Mouse (Mus musculus) neural tube, embryonic 12.5 days (tissue): ENCODE data around the gene Diras1. TPM values are rescaled to one million over a fixed set of nuclear protein-coding genes. Genes with fewer than 3 reads are reported as not detected.

Experiments used
- ATAC-seq: fragments of 200-750 bp; cut with Nextera tagmentation; 2 replicates; pipeline ENCODE4 v1.8.0; 2017; ENCODE audit warnings: low read depth, mild to moderate bottlenecking, moderate TSS enrichment, moderate library complexity; ENCODE audit not compliant: low FRiP score
- H3K27ac ChIP-seq: fragments of 300-500 bp; sonication (generic); 2 replicates; pipeline ENCODE4 v1.5.1; 2016
- H3K27me3 ChIP-seq: fragments of 300-500 bp; sonication (generic); replicated peaks from 2 replicates; pipeline ENCODE4 v1.6.1; 2016; ENCODE audit warnings: mild to moderate bottlenecking
- H3K36me3 ChIP-seq: fragments of 300-500 bp; sonication (generic); 2 replicates; pipeline ENCODE4 v1.6.1; 2016; ENCODE audit warnings: mild to moderate bottlenecking
- H3K4me1 ChIP-seq: fragments of 300-500 bp; sonication (generic); 2 replicates; pipeline ENCODE4 v1.6.1; 2016
- H3K4me2 ChIP-seq: fragments of 300-500 bp; sonication (generic); replicated peaks from 2 replicates; pipeline ENCODE4 v1.6.1; 2016; ENCODE audit warnings: mild to moderate bottlenecking
- H3K4me3 ChIP-seq: fragments of 300-500 bp; sonication (generic); 2 replicates; pipeline ENCODE4 v1.5.1; 2016
- H3K9ac ChIP-seq: fragments of 300-500 bp; sonication (generic); 2 replicates; pipeline ENCODE4 v1.6.1; 2016; ENCODE audit warnings: mild to moderate bottlenecking
- H3K9me3 ChIP-seq: fragments of 300-500 bp; sonication (generic); 2 replicates; pipeline ENCODE4 v1.6.1; 2016; ENCODE audit warnings: mild to moderate bottlenecking
- WGBS: fragments of 180-500 bp; shearing (Covaris S2); methylation state at CpG from one replicate; pipeline ENCODE4 v1.1.7; 2016; 5-methylcytosine and 5-hydroxymethylcytosine counted together
- polyA plus RNA-seq: library from polyadenylated mRNA; unstranded; fragments of >200 nt; fragmentation: Nextera tagmentation; extraction: Ambion mirVana; gene quantifications from 2 replicates; pipeline ENCODE4 v1.2.1, GENCODE M21; 2016

Diras1 gene
- polyA plus RNA-seq, 1 experiment from 2014 or later: 16.6 TPM

- no peak overlapping the region for H3K9ac ChIP-seq
- H3K4me3 ChIP-seq: no peak overlapping the region
- H3K27me3 ChIP-seq: no peaks in the 10 kb centered on the region
- H3K36me3 ChIP-seq: no peaks in the 10 kb centered on the region
- 33% methylated on average over 7 of the region's 7 CpGs for WGBS
- no peaks in the 10 kb centered on the region for H3K9me3 ChIP-seq
- H3K27ac ChIP-seq: no peak overlapping the region
- H3K4me2 ChIP-seq: no peak overlapping the region
- no peaks in the 10 kb centered on the region for H3K4me1 ChIP-seq
- ATAC-seq: no peak
Measured at GRCm38 (mm10) chr10:81007240-81007639, 18.2 kb downstream of the Diras1 start.

- no peak overlapping the region for H3K9ac ChIP-seq
- H3K4me2 ChIP-seq: no peak overlapping the region
- ATAC-seq: no peak
- peaks cover 3% of the 10 kb centered on the region for H3K4me1 ChIP-seq
- 92% methylated on average over 7 of the region's 7 CpGs for WGBS
- H3K36me3 ChIP-seq: no peaks in the 10 kb centered on the region
- no peak overlapping the region for H3K4me3 ChIP-seq
- H3K27me3 ChIP-seq: no peaks in the 10 kb centered on the region
- no peak overlapping the region for H3K27ac ChIP-seq
- no peaks in the 10 kb centered on the region for H3K9me3 ChIP-seq
Measured at GRCm38 (mm10) chr10:81006005-81006677, 19.3 kb downstream of the Diras1 start.

GRCm38 (mm10) chr10:81001161-81001560 lies 24.3 kb downstream of the Diras1 start:
- WGBS: 48% methylated on average over 10 of the region's 10 CpGs
- no peak overlapping the region; the same call in 1 of the 2 replicates for H3K9ac ChIP-seq

GRCm38 (mm10) chr10:81000197-81001062 lies 25.0 kb downstream of the Diras1 start:
- Histone ChIP-seq H3K4me2 (0 out of 2 replicates have a peak overlapping the region, but pooled peaks have one; percentile 7), H3K27me3 (no peaks in the 10 kb centered on the region; the same call in 1 of the 2 replicates), H3K4me1 (peaks cover 14% of the 10 kb centered on the region), H3K27ac (no peak overlapping the region), H3K9me3 (no peaks in the 10 kb centered on the region), H3K4me3 (no peak overlapping the region), H3K9ac (no peak overlapping the region), H3K36me3 (no peaks in the 10 kb centered on the region)
- 42% methylated on average over 28 of the region's 28 CpGs for WGBS
- no peak for ATAC-seq

More at GRCm38 (mm10) chr10:81001161-81001560, 24.3 kb downstream of the Diras1 start:
- H3K4me1 ChIP-seq: peaks cover 14% of the 10 kb centered on the region
- no peaks in the 10 kb centered on the region; the same call in 1 of the 2 replicates for H3K27me3 ChIP-seq
- 0 out of 2 replicates have a peak overlapping the region, but pooled peaks have one; percentile 7 for H3K4me2 ChIP-seq
- no peak for ATAC-seq
- no peak overlapping the region for H3K27ac ChIP-seq
- H3K4me3 ChIP-seq: no peak overlapping the region
- no peaks in the 10 kb centered on the region for H3K9me3 ChIP-seq
- no peaks in the 10 kb centered on the region for H3K36me3 ChIP-seq

GRCm38 (mm10) chr10:80999362-81000196 lies 25.9 kb downstream of the Diras1 start:
- Histone ChIP-seq H3K9me3 (no peaks in the 10 kb centered on the region), H3K27me3 (peaks cover 2% of the 10 kb centered on the region; the same call in 1 of the 2 replicates), H3K9ac (no peak overlapping the region), H3K4me2 (peak overlapping the region; percentile 42), H3K4me3 (no peak overlapping the region), H3K27ac (no peak overlapping the region), H3K4me1 (peaks cover 14% of the 10 kb centered on the region), H3K36me3 (no peaks in the 10 kb centered on the region)
- WGBS: 35% methylated on average over 37 of the region's 37 CpGs
- ATAC-seq: peak; percentile 72

GRCm38 (mm10) chr10:80998778-80999177 lies 26.7 kb downstream of the Diras1 start:
- H3K4me3 ChIP-seq: no peak overlapping the region
- WGBS: 16% methylated on average over 12 of the region's 12 CpGs
- H3K27ac ChIP-seq: no peak overlapping the region
- H3K9ac ChIP-seq: no peak overlapping the region
- no peak overlapping the region for H3K4me2 ChIP-seq
- H3K36me3 ChIP-seq: no peaks in the 10 kb centered on the region
- H3K4me1 ChIP-seq: peaks cover 14% of the 10 kb centered on the region
- no peaks in the 10 kb centered on the region for H3K9me3 ChIP-seq
- no peak; the same call in 1 of the 2 replicates for ATAC-seq
- H3K27me3 ChIP-seq: peaks cover 4% of the 10 kb centered on the region; the same call in 1 of the 2 replicates

- Histone ChIP-seq H3K9me3 (no peaks in the 10 kb centered on the region), H3K9ac (no peak overlapping the region), H3K4me1 (peaks cover 14% of the 10 kb centered on the region), H3K36me3 (no peaks in the 10 kb centered on the region), H3K27me3 (peaks cover 6% of the 10 kb centered on the region), H3K4me2 (no peak overlapping the region), H3K4me3 (no peak overlapping the region), H3K27ac (no peak overlapping the region)
- 37% methylated on average over 14 of the region's 14 CpGs for WGBS
- no peak for ATAC-seq
Measured at GRCm38 (mm10) chr10:80998021-80998420, 27.4 kb downstream of the Diras1 start.

GRCm38 (mm10) chr10:80997332-80997731 lies 28.1 kb downstream of the Diras1 start:
- Histone ChIP-seq H3K27me3 (peaks cover 6% of the 10 kb centered on the region), H3K9me3 (no peaks in the 10 kb centered on the region), H3K9ac (no peak overlapping the region), H3K27ac (no peak overlapping the region), H3K4me3 (no peak overlapping the region), H3K36me3 (no peaks in the 10 kb centered on the region), H3K4me2 (no peak overlapping the region), H3K4me1 (peaks cover 14% of the 10 kb centered on the region)
- ATAC-seq: no peak
- 90% methylated on average over 8 of the region's 8 CpGs for WGBS

GRCm38 (mm10) chr10:80996501-80996900 lies 29.0 kb downstream of the Diras1 start:
- no peak overlapping the region for H3K27ac ChIP-seq
- no peak overlapping the region for H3K4me2 ChIP-seq
- WGBS: 92% methylated on average over 8 of the region's 8 CpGs
- no peaks in the 10 kb centered on the region for H3K9me3 ChIP-seq
- H3K4me3 ChIP-seq: no peak overlapping the region
- H3K27me3 ChIP-seq: peaks cover 6% of the 10 kb centered on the region
- no peaks in the 10 kb centered on the region for H3K36me3 ChIP-seq
- ATAC-seq: no peak
- peaks cover 14% of the 10 kb centered on the region for H3K4me1 ChIP-seq
- H3K9ac ChIP-seq: no peak overlapping the region

- H3K36me3 ChIP-seq: no peaks in the 10 kb centered on the region
- WGBS: 12% methylated on average over 21 of the region's 21 CpGs
- H3K4me1 ChIP-seq: peaks cover 4% of the 10 kb centered on the region; the same call in 1 of the 2 replicates
- H3K9me3 ChIP-seq: no peaks in the 10 kb centered on the region
- no peak overlapping the region for H3K27ac ChIP-seq
- no peak for ATAC-seq
- H3K27me3 ChIP-seq: peaks cover 6% of the 10 kb centered on the region; the same call in 1 of the 2 replicates
- 0 out of 2 replicates have a peak overlapping the region, but pooled peaks have one; percentile 9 for H3K4me3 ChIP-seq
- H3K4me2 ChIP-seq: peak overlapping the region; percentile 27; the same call in 1 of the 2 replicates
- no peak overlapping the region for H3K9ac ChIP-seq
Measured at GRCm38 (mm10) chr10:80995091-80995632, 30.3 kb downstream of the Diras1 start.

- no peak overlapping the region for H3K9ac ChIP-seq
Measured at GRCm38 (mm10) chr10:80994621-80995020, 30.8 kb downstream of the Diras1 start.

More at GRCm38 (mm10) chr10:80994621-80995020, 30.8 kb downstream of the Diras1 start:
- Histone ChIP-seq H3K27ac (no peak overlapping the region), H3K9me3 (no peaks in the 10 kb centered on the region), H3K4me3 (no peak overlapping the region), H3K4me2 (no peak overlapping the region), H3K4me1 (peaks cover 2% of the 10 kb centered on the region; the same call in 1 of the 2 replicates), H3K27me3 (peaks cover 6% of the 10 kb centered on the region; the same call in 1 of the 2 replicates), H3K36me3 (no peaks in the 10 kb centered on the region)
- WGBS: 60% methylated on average over 4 of the region's 4 CpGs
- ATAC-seq: no peak
